7 mouse cellular contexts compared by ENCODE assay signal in genomic region chr10:80509412-80510272, GRCm38 (mm10). TPM values are rescaled to one million over a fixed set of nuclear protein-coding genes. Genes with fewer than 3 reads are reported as not detected.
DNase-seq lines count a peak whose midpoint lies in the region; ATAC-seq lines count a peak whose summit lies in the region.

No protein-coding gene starts in this region.

- peak; percentile 69; the same call in 1 of the 2 replicates for ATAC-seq in midbrain, embryonic 12.5 days (ENCODE audit: low FRiP score, low read depth)

- peak overlapping the region; percentile 44 for H3K4me3 ChIP-seq in limb, embryonic 10.5 days
- H3K4me3 ChIP-seq in midbrain, embryonic 12.5 days = peak overlapping the region; percentile 19

- H3K9me3 ChIP-seq in limb, embryonic 10.5 days (replicated peaks) = no peaks in the 10 kb centered on the region
- H3K9me3 ChIP-seq in midbrain, embryonic 12.5 days = no peaks in the 10 kb centered on the region

- H3K4me2 ChIP-seq in midbrain, embryonic 12.5 days (replicated peaks) = peak overlapping the region; percentile 53

- peaks cover 25% of the 10 kb centered on the region for H3K4me1 ChIP-seq in limb, embryonic 10.5 days
- peaks cover 9% of the 10 kb centered on the region for H3K4me1 ChIP-seq in midbrain, embryonic 12.5 days

- peak; percentile 81 for DNase-seq in adrenal gland, adult 2 months
- DNase-seq in embryo, embryonic 9.5 days (ENCODE audit: extremely low spot score) = peak; percentile 77
- peak; percentile 95 for DNase-seq in heart, adult 11 months
- peak; percentile 62 for DNase-seq in kidney, adult 11 months
- peak; percentile 84 for DNase-seq in limb, embryonic 10.5 days (ENCODE audit: low spot score)
- peak; percentile 60 for DNase-seq in skeletal muscle tissue, adult 2 months (ENCODE audit: low read depth, low spot score)

- H3K36me3 ChIP-seq in limb, embryonic 10.5 days = no peaks in the 10 kb centered on the region
- no peaks in the 10 kb centered on the region for H3K36me3 ChIP-seq in midbrain, embryonic 12.5 days

- H3K27me3 ChIP-seq in limb, embryonic 10.5 days (ENCODE audit: low read depth, poor library complexity, severe bottlenecking) = peaks cover 98% of the 10 kb centered on the region
- H3K27me3 ChIP-seq in midbrain, embryonic 12.5 days = peaks cover 79% of the 10 kb centered on the region

- WGBS in limb, embryonic 10.5 days = 9% methylated on average over 20 of the region's 20 CpGs
- 12% methylated on average over 20 of the region's 20 CpGs for WGBS in midbrain, embryonic 12.5 days

- no peak overlapping the region for H3K9ac ChIP-seq in midbrain, embryonic 12.5 days (replicated peaks)

- H3K27ac ChIP-seq in limb, embryonic 10.5 days = no peak overlapping the region
- H3K27ac ChIP-seq in midbrain, embryonic 12.5 days (replicated peaks) = no peak overlapping the region

RNA-seq across cellular contexts. Expression of gene Onecut3, which starts 15.0 kb away (rescaled TPM):
- total RNA-seq in adrenal gland, adult 2 months (2021) = not detected
- not detected in 2 replicates for polyA plus RNA-seq in adrenal gland, adult 2 months (2012; rRNA removed)
- polyA plus RNA-seq in limb, embryonic 10.5 days (2016; fragmentation: Nextera tagmentation; extraction: Ambion mirVana) = not detected in 2 replicates
- 2.8 and 3.2 TPM in 2 replicates for polyA plus RNA-seq in midbrain, embryonic 12.5 days (2016; fragmentation: Nextera tagmentation; extraction: Ambion mirVana)

RNA-seq across cellular contexts. Expression of gene Atp8b3, which starts 29.3 kb away (rescaled TPM):
- total RNA-seq in adrenal gland, adult 2 months (2021) = 1 to 10 TPM in 1 of 2 experiments, under 1 TPM in 1; 0.52 to 1.1 TPM
- 0.16 and 0.21 TPM in 2 replicates for polyA plus RNA-seq in adrenal gland, adult 2 months (2012; rRNA removed)
- 0.26 and 0.53 TPM in 2 replicates for polyA plus RNA-seq in limb, embryonic 10.5 days (2016; fragmentation: Nextera tagmentation; extraction: Ambion mirVana)
- polyA plus RNA-seq in midbrain, embryonic 12.5 days (2016; fragmentation: Nextera tagmentation; extraction: Ambion mirVana) = 0.78 and 0.97 TPM in 2 replicates

RNA-seq across cellular contexts. Expression of gene Rexo1, which starts 51.7 kb away (rescaled TPM):
- 10 to 100 TPM; 37.1 to 41.8 TPM for total RNA-seq in adrenal gland, adult 2 months (2021)
- 88.8 and 105 TPM in 2 replicates for polyA plus RNA-seq in adrenal gland, adult 2 months (2012; rRNA removed)
- 40.8 and 42.6 TPM in 2 replicates for polyA plus RNA-seq in limb, embryonic 10.5 days (2016; fragmentation: Nextera tagmentation; extraction: Ambion mirVana)
- polyA plus RNA-seq in midbrain, embryonic 12.5 days (2016; fragmentation: Nextera tagmentation; extraction: Ambion mirVana) = 36.5 and 37.3 TPM in 2 replicates
